Mouse (Mus musculus) brain, embryonic 14.5 days (tissue): ENCODE data around the gene Epo. TPM values are rescaled to one million over a fixed set of nuclear protein-coding genes. Genes with fewer than 3 reads are reported as not detected.

Experiments used
- DNase-seq: peaks from one replicate; pipeline ENCODE4 v3.0.0-alpha.2; 2011; ENCODE audit warnings: low read depth
- CTCF ChIP-seq: fragments of 200-500 bp; IDR thresholded peaks from 2 replicates; pipeline ENCODE4 v1.5.1; 2012; ENCODE audit warnings: inconsistent platforms, mild to moderate bottlenecking, moderate library complexity, borderline replicate concordance; ENCODE audit not compliant: insufficient read depth, insufficient read length; ENCODE audit errors: extremely low read depth
- POLR2A ChIP-seq: fragments of 200-500 bp; IDR thresholded peaks from 2 replicates; pipeline ENCODE4 v1.6.1; 2012; ENCODE audit warnings: mild to moderate bottlenecking, inconsistent platforms, borderline replicate concordance; ENCODE audit not compliant: poor library complexity, insufficient read depth, insufficient read length, severe bottlenecking; ENCODE audit errors: extremely low read depth
- polyA plus RNA-seq: library from polyadenylated mRNA; depleted of rRNA; stranded (reverse); fragments of >200 nt; gene quantifications from 2 replicates; pipeline ENCODE4 v1.2.3, GENCODE M21; 2012

The Epo gene
- polyA plus RNA-seq, 1 experiment = not detected

DNA sequence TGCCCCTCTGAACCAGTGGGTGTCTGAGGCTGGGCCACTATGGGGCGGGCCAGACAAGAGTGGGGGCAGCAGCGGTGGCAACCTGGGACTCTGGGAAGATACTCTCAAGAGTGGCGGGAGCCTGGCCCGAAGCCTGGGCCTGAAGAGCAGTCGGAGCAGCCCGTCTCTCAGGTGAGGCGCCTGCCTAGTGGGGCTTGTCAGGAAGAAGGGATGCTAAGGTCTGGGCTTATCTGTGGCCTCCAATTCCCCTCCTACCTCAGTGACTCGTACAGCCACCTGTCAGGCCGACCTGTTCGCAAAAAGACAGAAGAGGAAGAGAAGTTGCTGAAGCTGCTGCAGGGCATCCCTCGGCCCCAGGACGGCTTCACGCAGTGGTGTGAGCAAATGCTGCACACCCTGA, 8.4 kb downstream of the Epo start:
- TF ChIP-seq CTCF (no peak), POLR2A (no peak)
- DNase-seq = no peak

DNA sequence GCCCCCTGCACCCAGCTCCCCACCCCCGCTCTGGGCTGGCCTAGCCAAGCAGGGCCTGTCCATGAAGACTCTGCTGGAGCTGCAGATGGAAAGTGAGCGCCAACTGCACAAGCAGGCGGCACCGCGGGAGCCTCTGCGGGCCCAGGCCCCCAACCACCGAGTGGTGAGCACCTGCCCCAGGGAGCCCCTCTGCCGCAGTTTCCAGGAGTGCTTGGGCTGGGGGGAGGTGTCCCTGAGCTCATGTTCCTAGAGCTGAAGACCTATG, 8.9 kb downstream of the Epo start:
- no peak for DNase-seq
- TF ChIP-seq CTCF = no peak
- TF ChIP-seq POLR2A = no peak

GRCm38 (mm10) chr5:137523396-137524250, 9.4 kb downstream of the Epo start:
- TF ChIP-seq POLR2A = no peak
- no peak for TF ChIP-seq CTCF
- no peak for DNase-seq

DNA sequence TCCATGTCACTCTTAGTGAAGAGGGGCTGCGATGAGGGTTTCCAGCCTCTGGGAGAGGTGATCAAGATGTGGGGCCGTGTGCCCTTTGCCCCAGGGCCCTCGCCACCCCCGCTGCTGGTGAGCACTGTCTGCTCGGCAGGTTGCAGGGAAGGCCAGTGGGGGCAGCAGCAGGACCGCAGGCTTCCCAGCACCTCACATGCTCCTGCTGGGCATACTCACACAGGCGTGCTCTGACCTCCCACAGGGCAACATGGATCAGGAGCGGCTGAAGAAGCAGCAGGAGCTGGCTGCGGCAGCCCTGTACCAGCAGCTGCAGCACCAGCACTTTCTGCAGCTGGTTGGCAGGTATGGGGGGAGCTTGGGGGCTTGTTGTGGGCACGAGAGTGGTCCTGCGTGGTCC, 10.3 kb downstream of the Epo start:
- TF ChIP-seq CTCF (no peak), POLR2A (no peak)
- DNase-seq = no peak

DNA sequence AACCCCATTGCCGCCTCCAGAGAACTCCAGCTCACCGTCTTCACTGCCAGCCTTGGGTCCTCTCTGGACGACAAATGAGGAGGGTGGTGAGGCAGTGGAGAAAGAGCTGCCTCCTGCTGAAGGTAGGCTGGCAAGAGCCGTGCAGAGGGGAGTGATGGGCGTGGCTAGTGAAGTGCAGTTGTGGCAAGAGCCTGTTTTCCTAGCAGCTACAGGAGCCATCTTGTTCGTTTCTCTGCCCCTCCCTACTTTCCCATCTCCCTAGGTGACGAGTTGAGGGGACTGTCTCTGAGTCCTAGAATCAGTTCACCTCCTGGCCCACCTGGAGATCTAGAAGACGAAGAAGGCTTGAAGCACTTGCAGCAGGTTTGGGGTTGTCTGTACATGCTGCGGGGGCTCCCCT, 11.2 kb downstream of the Epo start:
- TF ChIP-seq POLR2A (no peak), CTCF (no peak)
- no peak for DNase-seq

GRCm38 (mm10) chr5:137519691-137520550, 13.1 kb downstream of the Epo start:
- TF ChIP-seq POLR2A (no peak), CTCF (no peak)
- no peak for DNase-seq

GRCm38 (mm10) chr5:137518436-137518835, 14.6 kb downstream of the Epo start, which contains the start of gene Gigyf1:
TSS of gene Gigyf1 (plus strand) at chr5:137518548.
- TF ChIP-seq POLR2A (no peak), CTCF (peak; percentile 56)
- no peak for DNase-seq

DNA sequence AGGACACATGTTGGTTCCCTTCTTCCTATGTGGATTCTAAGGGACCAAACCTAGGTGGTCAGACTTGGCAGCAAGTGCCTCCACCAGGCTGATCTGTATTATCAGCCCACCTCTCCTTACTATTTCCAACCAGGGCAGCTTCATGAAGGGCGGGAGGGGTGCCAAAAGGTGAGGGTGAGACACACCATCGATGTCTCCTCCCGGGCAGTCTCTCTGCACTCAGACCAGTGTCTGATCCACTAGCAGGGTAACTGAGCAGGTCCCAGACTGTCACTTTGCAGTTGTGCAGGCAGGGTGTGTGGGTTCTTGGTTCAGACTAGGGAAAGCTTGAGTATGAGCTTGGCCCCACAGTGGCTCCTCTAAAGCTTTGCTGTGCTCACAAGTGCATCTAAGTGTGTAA, 18.2 kb downstream of the Epo start:
- TF ChIP-seq CTCF (no peak), POLR2A (no peak)
- no peak for DNase-seq

GRCm38 (mm10) chr5:137513951-137514721, 18.9 kb downstream of the Epo start:
- no peak for TF ChIP-seq POLR2A
- TF ChIP-seq CTCF = no peak
- DNase-seq = no peak

DNA sequence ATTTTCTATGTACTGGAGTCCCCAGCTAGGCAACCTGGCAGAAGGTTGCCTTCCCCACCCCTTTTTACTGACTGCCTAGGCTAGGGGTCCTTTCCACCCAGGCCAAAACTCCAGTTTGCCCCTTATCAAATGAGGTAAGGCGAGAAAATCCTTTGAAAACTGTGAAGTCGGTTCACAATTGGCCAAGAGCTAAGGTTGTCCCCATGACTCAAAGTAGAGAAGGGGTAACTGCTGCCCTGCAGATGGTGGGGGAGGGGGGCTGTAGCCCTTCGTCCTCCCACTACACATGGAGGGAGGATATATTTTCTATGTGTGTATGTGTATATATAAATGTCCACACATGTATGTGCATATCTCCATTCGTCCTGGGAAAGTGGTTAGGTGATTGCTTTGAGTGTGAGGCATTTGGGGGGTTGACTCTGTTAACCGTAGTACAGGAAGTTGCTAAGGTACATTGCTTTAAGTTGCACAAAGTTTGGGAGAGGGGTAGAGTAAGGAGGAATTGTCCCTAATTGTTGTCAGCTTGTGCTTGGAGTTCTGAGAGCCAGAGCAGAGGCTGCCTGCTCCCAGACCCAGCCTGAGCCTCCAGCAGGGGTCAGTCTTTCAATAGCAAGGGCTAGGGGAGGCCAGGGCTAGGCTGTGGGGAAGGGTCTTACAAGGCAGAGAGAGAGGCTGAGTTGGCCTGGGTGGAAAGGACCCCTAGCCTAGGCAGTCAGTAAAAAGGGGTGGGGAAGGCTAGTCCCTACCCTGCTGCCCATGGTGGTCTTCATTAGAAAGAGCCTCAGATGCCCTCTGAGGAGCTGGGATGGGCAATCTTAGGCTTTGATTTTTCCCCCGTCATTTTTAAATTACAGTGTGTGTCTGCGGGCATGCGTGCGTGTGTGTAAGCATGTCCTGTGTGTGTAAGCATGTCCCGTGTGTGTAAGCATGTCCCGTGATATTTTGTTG, 19.9 kb downstream of the Epo start:
- peak; percentile 72 for DNase-seq
- TF ChIP-seq POLR2A (no peak), CTCF (peak; percentile 86)
